Mouse (Mus musculus): ENCODE measurements at regions not wholly inside any gene's neighbourhood (a gene's known extent, or its start where the extent isn't known, plus 50 kb on each side); places are given as distances from the start of the nearest gene placed in this dataset.
"Not testable (repeated sequence)": the region's sequence is repeated elsewhere in the genome, so short reads cannot be mapped to it uniquely, and the experiment has no call there.

GRCm38 (mm10) chr12:19292068-19292770, 662.1 kb upstream of the Gm21863 start:
- not testable (repeated sequence) for H3K9me3 ChIP-seq (ENCODE audit: control insufficient read depth, low read length); H3K4me2 ChIP-seq (replicated peaks; ENCODE audit: low read depth); H3K27ac ChIP-seq (replicated peaks); ATAC-seq (ENCODE audit: low FRiP score, low TSS enrichment); H3K4me1 ChIP-seq (replicated peaks; ENCODE audit: control insufficient read depth, insufficient read depth); H3K27me3 ChIP-seq (ENCODE audit: control insufficient read depth, insufficient read depth, low read length); H3K36me3 ChIP-seq (ENCODE audit: control insufficient read depth, insufficient read depth, low read length); H3K9ac ChIP-seq (ENCODE audit: low read length); DNase-seq (ENCODE audit: low spot score); H3K4me3 ChIP-seq (ENCODE audit: low read depth, low read length)
- WGBS: 95% methylated on average over 2 of the region's 3 CpGs

All from stomach, postnatal 0 days (tissue).